Mouse (Mus musculus): Measurements from ENCODE around the gene Olfr155. TPM values are rescaled to one million over a fixed set of nuclear protein-coding genes. Genes with fewer than 3 reads are reported as not detected.

Gene Olfr155
- polyA plus RNA-seq, 2 experiments, result not detected

DNA sequence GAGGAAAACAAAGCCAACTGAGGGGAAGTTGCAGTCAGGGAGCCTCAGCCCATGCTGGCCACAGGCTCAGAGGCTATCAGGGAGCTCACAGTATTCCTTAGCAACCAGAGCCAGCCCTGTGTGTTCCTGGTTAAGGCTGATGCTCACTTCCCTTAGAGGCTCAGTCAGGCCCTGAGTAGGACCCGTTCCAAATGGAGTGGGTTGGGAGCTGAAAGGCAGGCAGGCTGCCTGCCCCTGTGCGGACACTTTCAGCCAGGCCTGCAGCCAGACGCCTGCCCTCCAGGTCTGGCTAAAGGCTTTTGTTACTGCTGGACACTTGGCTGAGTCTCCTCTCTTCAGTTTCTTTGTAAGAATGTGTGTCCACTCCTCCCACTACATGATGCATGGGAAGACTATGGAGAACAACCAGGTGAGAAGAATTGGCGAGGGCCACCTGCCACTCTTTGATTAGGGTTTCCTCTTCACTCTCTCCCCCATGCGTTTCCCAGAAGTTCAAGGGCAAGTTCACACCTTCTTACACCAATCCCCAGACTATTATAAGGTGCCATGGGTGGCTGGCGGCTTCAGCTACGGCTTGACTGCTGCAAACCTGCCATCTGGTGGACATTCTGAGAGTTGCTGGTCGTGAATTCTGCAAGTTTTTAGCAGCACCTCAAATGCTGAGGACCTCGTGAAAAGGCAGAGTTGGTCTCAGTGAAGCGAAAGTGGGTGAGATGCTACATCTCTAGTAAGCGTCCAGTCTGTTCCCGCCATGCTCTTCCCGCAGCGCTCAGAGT is 9.6 kb downstream of the Olfr155 start:
- Histone ChIP-seq H3K27me3 (ENCODE audit: control insufficient read depth, insufficient read depth, low read length) (no peaks in the 10 kb centered on the region), H3K36me3 (ENCODE audit: control insufficient read depth, insufficient read depth, low read length) (no peaks in the 10 kb centered on the region), H3K27ac (replicated peaks; ENCODE audit: low read depth, low read length) (no peak overlapping the region), H3K9me3 (ENCODE audit: control insufficient read depth, low read length) (no peaks in the 10 kb centered on the region), H3K4me1 (ENCODE audit: control insufficient read depth, insufficient read depth, low read length) (no peaks in the 10 kb centered on the region), H3K9ac (ENCODE audit: low read depth, low read length, severe bottlenecking) (no peak overlapping the region), H3K4me2 (replicated peaks; ENCODE audit: low read depth, low read length, severe bottlenecking) (no peak overlapping the region), H3K4me3 (replicated peaks; ENCODE audit: low read length) (no peak overlapping the region)
- TF ChIP-seq POLR2A (IDR thresholded peaks at IDR 0.05; ENCODE audit: borderline replicate concordance, extremely low read depth, insufficient read depth, insufficient read length), result no peak
- DNase-seq (ENCODE audit: low spot score) (peak; percentile 74), ATAC-seq (ENCODE audit: low FRiP score, low read depth) (0 out of 2 replicates have a peak, but pooled peaks have one; percentile 34)
- 18% methylated on average over 14 of the region's 14 CpGs for WGBS

DNA sequence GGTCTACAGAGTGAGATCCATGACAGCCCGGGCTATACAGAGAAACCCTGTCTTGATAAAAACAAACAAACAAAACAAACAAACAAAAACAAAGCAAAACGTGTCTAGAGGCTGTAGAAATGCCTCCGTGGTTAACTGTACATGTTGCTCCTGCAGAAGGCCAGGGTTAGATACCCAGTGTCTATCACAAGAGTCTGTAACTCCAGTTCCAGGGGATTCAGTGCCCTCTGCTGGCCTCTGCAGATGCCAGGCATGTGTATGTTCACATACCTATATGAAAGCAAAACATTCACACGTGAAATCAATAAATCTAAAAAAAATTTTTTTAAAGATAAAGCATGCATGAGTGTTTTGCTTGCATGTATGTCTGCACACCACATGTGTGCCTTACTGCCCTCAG is 11.9 kb downstream of the Olfr155 start:
- TF ChIP-seq POLR2A (IDR thresholded peaks at IDR 0.05; ENCODE audit: borderline replicate concordance, extremely low read depth, insufficient read depth, insufficient read length), result no peak

DNA sequence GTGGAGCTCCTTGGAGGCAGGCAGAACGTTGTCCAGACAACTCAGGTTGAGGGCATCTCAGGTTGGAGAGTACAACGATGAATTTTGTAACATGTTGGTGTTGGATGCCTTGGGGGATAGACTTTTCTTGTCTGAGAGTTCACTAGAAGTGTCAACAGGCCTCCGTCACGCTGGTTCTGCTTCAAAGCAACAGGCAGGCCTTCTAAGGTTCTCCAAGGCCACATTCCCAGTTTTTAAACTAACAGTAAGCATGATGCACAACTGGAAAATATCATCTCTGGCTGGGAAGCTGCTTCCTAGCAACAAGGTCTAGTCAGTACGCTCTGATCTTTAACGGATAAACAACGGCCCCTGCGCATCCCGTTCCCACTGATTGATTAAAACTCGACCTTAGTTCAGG is 18.5 kb downstream of the Olfr155 start:
- DNase-seq (ENCODE audit: low spot score) (no peak), ATAC-seq (ENCODE audit: low FRiP score, low read depth) (no peak)
- WGBS, result 78% methylated on average over 10 of the region's 10 CpGs
- H3K4me2 ChIP-seq (replicated peaks; ENCODE audit: low read depth, low read length, severe bottlenecking), result no peak overlapping the region
- no peak overlapping the region for H3K9ac ChIP-seq (ENCODE audit: low read depth, low read length, severe bottlenecking)
- TF ChIP-seq POLR2A (IDR thresholded peaks at IDR 0.05; ENCODE audit: borderline replicate concordance, extremely low read depth, insufficient read depth, insufficient read length), result no peak
- H3K4me1 ChIP-seq (ENCODE audit: control insufficient read depth, insufficient read depth, low read length), result peaks cover 2% of the 10 kb centered on the region; the same call in 1 of the 2 replicates
- no peaks in the 10 kb centered on the region for H3K27me3 ChIP-seq (ENCODE audit: control insufficient read depth, insufficient read depth, low read length)
- no peak overlapping the region for H3K4me3 ChIP-seq (replicated peaks; ENCODE audit: low read length)
- no peak overlapping the region for H3K27ac ChIP-seq (replicated peaks; ENCODE audit: low read depth, low read length)
- no peaks in the 10 kb centered on the region; the same call in 1 of the 2 replicates for H3K9me3 ChIP-seq (ENCODE audit: control insufficient read depth, low read length)
- no peaks in the 10 kb centered on the region for H3K36me3 ChIP-seq (ENCODE audit: control insufficient read depth, insufficient read depth, low read length)

More for the DNA sequence above, 11.9 kb downstream of the Olfr155 start:
- Histone ChIP-seq H3K27ac (replicated peaks; ENCODE audit: low read depth, low read length) (no peak overlapping the region), H3K4me2 (replicated peaks; ENCODE audit: low read depth, low read length, severe bottlenecking) (no peak overlapping the region), H3K36me3 (ENCODE audit: control insufficient read depth, insufficient read depth, low read length) (no peaks in the 10 kb centered on the region), H3K9me3 (ENCODE audit: control insufficient read depth, low read length) (no peaks in the 10 kb centered on the region), H3K4me1 (ENCODE audit: control insufficient read depth, insufficient read depth, low read length) (no peaks in the 10 kb centered on the region), H3K27me3 (ENCODE audit: control insufficient read depth, insufficient read depth, low read length) (no peaks in the 10 kb centered on the region), H3K9ac (ENCODE audit: low read depth, low read length, severe bottlenecking) (no peak overlapping the region), H3K4me3 (replicated peaks; ENCODE audit: low read length) (no peak overlapping the region)
- DNase-seq (ENCODE audit: low spot score) (no peak), ATAC-seq (ENCODE audit: low FRiP score, low read depth) (no peak)
- WGBS, result 68% methylated on average over 4 of the region's 4 CpGs

DNA sequence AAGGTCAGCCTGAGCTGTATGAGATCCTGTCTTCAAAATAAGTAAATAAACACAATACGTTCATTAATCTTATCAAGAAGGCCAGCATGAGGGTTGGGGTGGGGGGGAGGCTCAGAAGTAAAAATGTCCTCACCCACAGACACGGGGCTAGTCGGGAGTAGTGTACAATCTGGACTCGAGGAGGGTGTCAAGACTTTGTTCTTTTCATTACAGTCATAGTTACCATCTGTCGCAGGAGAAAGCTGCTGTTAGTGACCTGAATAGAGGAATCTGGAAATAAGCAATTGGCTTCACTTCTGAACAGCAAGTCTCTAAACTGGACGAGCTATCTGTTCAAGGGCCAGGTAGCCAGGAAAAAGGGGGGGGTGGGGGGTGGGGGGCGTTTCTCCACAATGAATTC is 23.1 kb downstream of the Olfr155 start:
- Histone ChIP-seq H3K27ac (replicated peaks; ENCODE audit: low read depth, low read length) (no peak overlapping the region), H3K4me3 (replicated peaks; ENCODE audit: low read length) (peak overlapping the region; percentile 89)

DNA sequence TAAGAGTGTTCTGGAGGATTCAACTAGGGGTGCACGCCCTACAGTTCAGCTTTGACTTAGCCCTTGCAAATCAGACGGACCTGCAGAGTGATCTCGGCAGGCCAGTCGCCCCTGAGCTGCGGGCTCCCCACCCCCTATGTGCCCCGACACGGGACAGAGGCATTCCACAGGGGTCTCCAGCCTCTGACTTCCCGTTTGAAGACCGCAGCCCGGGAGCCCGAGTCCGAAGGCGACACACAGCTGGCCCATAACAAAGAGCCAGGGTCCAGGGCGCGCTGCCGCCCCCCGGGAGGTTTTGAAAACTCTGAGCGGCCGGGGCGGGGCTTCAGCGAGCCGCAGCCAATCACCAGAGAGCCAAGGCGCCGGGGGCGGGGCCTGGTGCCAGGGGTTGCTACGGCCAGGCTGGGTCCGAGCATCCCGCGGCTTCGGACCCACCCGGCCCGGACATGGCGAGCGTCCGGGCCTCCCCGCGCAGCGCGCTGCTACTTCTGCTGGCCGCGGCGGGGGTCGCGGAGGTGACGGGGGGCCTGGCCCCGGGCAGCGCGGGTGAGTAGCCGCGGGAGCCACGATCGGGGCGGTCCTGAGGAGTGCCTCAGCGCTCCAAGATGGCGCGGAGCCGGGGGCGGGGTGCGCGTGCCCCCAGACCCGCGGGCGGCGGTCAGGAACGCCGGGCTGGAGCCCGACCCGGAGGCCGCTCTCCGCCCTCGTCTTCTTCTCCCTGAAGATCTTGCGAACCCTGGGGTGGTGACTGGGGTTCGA is 24.0 kb downstream of the Olfr155 start, which contains the start of gene Reck:
Reck (plus strand) TSS at position 371 of the 759 bp plus-strand sequence.
- Histone ChIP-seq H3K9me3 (ENCODE audit: control insufficient read depth, low read length) (no peaks in the 10 kb centered on the region), H3K9ac (ENCODE audit: low read depth, low read length, severe bottlenecking) (peak within 1 kb of the TSS; percentile 75), H3K4me1 (ENCODE audit: control insufficient read depth, insufficient read depth, low read length) (peaks cover 19% of the 10 kb centered on the region; the same call in 1 of the 2 replicates), H3K27me3 (ENCODE audit: control insufficient read depth, insufficient read depth, low read length) (no peaks in the 10 kb centered on the region), H3K36me3 (ENCODE audit: control insufficient read depth, insufficient read depth, low read length) (no peaks in the 10 kb centered on the region), H3K4me2 (replicated peaks; ENCODE audit: low read depth, low read length, severe bottlenecking) (peak within 1 kb of the TSS; percentile 93), H3K4me3 (replicated peaks; ENCODE audit: low read length) (peak within 1 kb of the TSS; percentile 89), H3K27ac (replicated peaks; ENCODE audit: low read depth, low read length) (peak within 1 kb of the TSS; percentile 26)
- ATAC-seq (ENCODE audit: low FRiP score, low read depth) (peak; percentile 92), DNase-seq (ENCODE audit: low spot score) (peak; percentile 88)
- under 1% methylated on average over 54 of the region's 73 CpGs for WGBS
- peak; percentile 50; the same call in 1 of the 2 replicates for TF ChIP-seq POLR2A (IDR thresholded peaks at IDR 0.05; ENCODE audit: borderline replicate concordance, extremely low read depth, insufficient read depth, insufficient read length)

More for the DNA sequence above, 23.1 kb downstream of the Olfr155 start:
- Histone ChIP-seq H3K9ac (ENCODE audit: low read depth, low read length, severe bottlenecking) (no peak overlapping the region), H3K36me3 (ENCODE audit: control insufficient read depth, insufficient read depth, low read length) (no peaks in the 10 kb centered on the region), H3K4me2 (replicated peaks; ENCODE audit: low read depth, low read length, severe bottlenecking) (peak overlapping the region; percentile 93), H3K4me1 (ENCODE audit: control insufficient read depth, insufficient read depth, low read length) (peaks cover 19% of the 10 kb centered on the region; the same call in 1 of the 2 replicates), H3K27me3 (ENCODE audit: control insufficient read depth, insufficient read depth, low read length) (no peaks in the 10 kb centered on the region), H3K9me3 (ENCODE audit: control insufficient read depth, low read length) (no peaks in the 10 kb centered on the region)
- TF ChIP-seq POLR2A (IDR thresholded peaks at IDR 0.05; ENCODE audit: borderline replicate concordance, extremely low read depth, insufficient read depth, insufficient read length), result no peak
- DNase-seq (ENCODE audit: low spot score), result no peak
- 45% methylated on average over 7 of the region's 7 CpGs for whole genome bisulfite sequencing
- ATAC-seq (ENCODE audit: low FRiP score, low read depth), result no peak

Measured in limb, embryonic 14.5 days (tissue).